Mouse (Mus musculus): ENCODE measurements around the gene Gm20479. TPM values are rescaled to one million over a fixed set of nuclear protein-coding genes. Genes with fewer than 3 reads are reported as not detected.

Gene Gm20479
- polyA plus RNA-seq, 1 experiment, result not detected

- peak; percentile 64 for DNase-seq (ENCODE audit: low read depth)
- TF ChIP-seq POLR2A (IDR thresholded peaks at IDR 0.05; ENCODE audit: borderline replicate concordance, extremely low read depth, insufficient read depth, insufficient read length, poor library complexity, severe bottlenecking) (no peak), CTCF (IDR thresholded peaks at IDR 0.05; ENCODE audit: borderline replicate concordance, extremely low read depth, insufficient read depth, insufficient read length) (peak; percentile 74)
Observed at GRCm38 (mm10) chr7:27384731-27385130, 27.5 kb upstream of the Gm20479 start.

DNA sequence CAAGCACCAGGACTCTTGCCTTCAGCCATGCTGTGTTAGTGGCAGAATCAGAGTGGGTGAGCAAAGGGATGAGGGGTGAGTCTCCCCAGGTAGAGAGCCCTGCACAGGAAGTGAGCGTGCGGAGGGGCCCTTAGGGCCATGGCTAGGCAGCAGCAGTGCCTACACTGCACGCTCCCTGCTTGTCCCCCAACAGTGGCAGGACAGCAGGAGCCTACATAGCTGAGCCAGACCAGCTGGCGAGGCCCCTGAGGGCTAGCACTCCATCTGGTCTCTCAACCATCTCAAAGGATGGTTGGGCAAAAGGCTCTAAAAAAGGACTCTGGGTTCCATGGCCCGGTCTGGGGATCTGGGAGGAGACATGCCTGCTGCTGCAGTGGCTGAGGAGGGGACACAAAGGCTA lies 26.9 kb upstream of the Gm20479 start:
- TF ChIP-seq CTCF (IDR thresholded peaks at IDR 0.05; ENCODE audit: borderline replicate concordance, extremely low read depth, insufficient read depth, insufficient read length) (no peak), POLR2A (IDR thresholded peaks at IDR 0.05; ENCODE audit: borderline replicate concordance, extremely low read depth, insufficient read depth, insufficient read length, poor library complexity, severe bottlenecking) (no peak)
- peak; percentile 39 for DNase-seq (ENCODE audit: low read depth)

GRCm38 (mm10) chr7:27383233-27383632 lies 26.0 kb upstream of the Gm20479 start:
- DNase-seq (ENCODE audit: low read depth), result no peak
- TF ChIP-seq POLR2A (IDR thresholded peaks at IDR 0.05; ENCODE audit: borderline replicate concordance, extremely low read depth, insufficient read depth, insufficient read length, poor library complexity, severe bottlenecking), result no peak
- no peak for TF ChIP-seq CTCF (IDR thresholded peaks at IDR 0.05; ENCODE audit: borderline replicate concordance, extremely low read depth, insufficient read depth, insufficient read length)

DNA sequence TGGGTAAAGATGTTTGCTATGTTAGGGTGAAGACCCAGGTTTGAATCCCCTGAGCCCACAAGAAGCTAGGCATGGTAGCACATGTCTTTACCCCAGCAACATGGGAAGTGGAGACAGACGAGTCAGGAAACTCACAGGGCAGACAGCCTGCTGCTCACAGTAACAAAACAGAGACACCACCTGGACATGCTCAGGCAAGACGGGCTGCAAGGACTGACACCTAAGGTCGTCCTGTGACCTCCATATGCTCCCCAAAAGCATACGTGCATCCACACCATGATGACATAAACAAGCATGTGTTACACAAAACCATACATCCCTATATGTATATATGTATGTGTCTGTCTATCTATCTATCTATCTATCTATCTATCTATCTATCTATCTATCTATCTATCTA lies 24.3 kb upstream of the Gm20479 start:
- TF ChIP-seq CTCF (IDR thresholded peaks at IDR 0.05; ENCODE audit: borderline replicate concordance, extremely low read depth, insufficient read depth, insufficient read length) (no peak), POLR2A (IDR thresholded peaks at IDR 0.05; ENCODE audit: borderline replicate concordance, extremely low read depth, insufficient read depth, insufficient read length, poor library complexity, severe bottlenecking) (no peak)
- no peak for DNase-seq (ENCODE audit: low read depth)

- TF ChIP-seq POLR2A (IDR thresholded peaks at IDR 0.05; ENCODE audit: borderline replicate concordance, extremely low read depth, insufficient read depth, insufficient read length, poor library complexity, severe bottlenecking) (no peak), CTCF (IDR thresholded peaks at IDR 0.05; ENCODE audit: borderline replicate concordance, extremely low read depth, insufficient read depth, insufficient read length) (no peak)
- no peak for DNase-seq (ENCODE audit: low read depth)
Observed at GRCm38 (mm10) chr7:27381009-27381408, 23.8 kb upstream of the Gm20479 start.

GRCm38 (mm10) chr7:27379836-27380235 lies 22.6 kb upstream of the Gm20479 start:
- no peak for DNase-seq (ENCODE audit: low read depth)
- TF ChIP-seq CTCF (IDR thresholded peaks at IDR 0.05; ENCODE audit: borderline replicate concordance, extremely low read depth, insufficient read depth, insufficient read length) (no peak), POLR2A (IDR thresholded peaks at IDR 0.05; ENCODE audit: borderline replicate concordance, extremely low read depth, insufficient read depth, insufficient read length, poor library complexity, severe bottlenecking) (no peak)

DNA sequence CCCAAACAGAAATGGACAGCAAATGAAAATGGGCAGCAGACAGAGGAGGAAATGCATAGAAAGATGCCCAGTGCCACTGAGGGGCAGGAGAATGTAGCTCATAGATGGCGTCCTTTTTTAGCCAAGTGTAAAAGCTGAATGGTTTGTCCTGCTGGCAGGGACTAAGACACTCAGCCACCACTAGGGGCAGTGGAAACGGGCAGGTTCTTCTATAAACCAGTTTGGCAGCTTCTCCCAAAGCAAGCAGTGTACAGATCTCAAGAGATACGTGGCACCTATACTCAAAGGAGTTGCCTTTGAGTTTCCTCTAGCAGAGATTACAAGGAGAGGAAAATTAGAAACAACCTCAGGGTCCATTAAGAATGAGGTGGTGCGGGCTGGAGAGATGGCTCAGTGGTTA lies 21.2 kb upstream of the Gm20479 start:
- DNase-seq (ENCODE audit: low read depth), result peak; percentile 74
- TF ChIP-seq CTCF (IDR thresholded peaks at IDR 0.05; ENCODE audit: borderline replicate concordance, extremely low read depth, insufficient read depth, insufficient read length) (peak; percentile 72), POLR2A (IDR thresholded peaks at IDR 0.05; ENCODE audit: borderline replicate concordance, extremely low read depth, insufficient read depth, insufficient read length, poor library complexity, severe bottlenecking) (no peak)

DNA sequence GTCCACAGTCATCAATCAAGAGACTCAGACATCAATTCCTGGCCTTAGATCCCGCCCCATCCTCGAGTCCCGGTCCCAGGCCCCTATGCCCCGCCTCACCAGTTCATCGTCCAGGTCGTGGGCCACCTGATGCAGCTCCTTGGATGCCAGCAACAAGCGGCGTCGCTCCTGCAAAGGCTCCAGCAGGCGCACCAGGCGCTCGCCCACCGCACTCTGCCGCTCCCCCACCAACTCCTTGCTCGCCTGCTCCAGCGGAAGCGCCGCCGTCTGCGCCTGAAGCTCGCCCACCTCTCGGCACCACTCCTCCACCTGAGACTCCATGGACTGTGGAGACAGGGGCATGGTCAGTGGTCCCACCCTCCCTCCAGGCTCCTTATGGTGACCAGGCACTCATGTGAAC lies 18.1 kb upstream of the Gm20479 start:
- TF ChIP-seq CTCF (IDR thresholded peaks at IDR 0.05; ENCODE audit: borderline replicate concordance, extremely low read depth, insufficient read depth, insufficient read length), result no peak
- TF ChIP-seq POLR2A (IDR thresholded peaks at IDR 0.05; ENCODE audit: borderline replicate concordance, extremely low read depth, insufficient read depth, insufficient read length, poor library complexity, severe bottlenecking), result no peak
- no peak for DNase-seq (ENCODE audit: low read depth)

- no peak for TF ChIP-seq CTCF (IDR thresholded peaks at IDR 0.05; ENCODE audit: borderline replicate concordance, extremely low read depth, insufficient read depth, insufficient read length)
- no peak for TF ChIP-seq POLR2A (IDR thresholded peaks at IDR 0.05; ENCODE audit: borderline replicate concordance, extremely low read depth, insufficient read depth, insufficient read length, poor library complexity, severe bottlenecking)
- no peak for DNase-seq (ENCODE audit: low read depth)
Observed at GRCm38 (mm10) chr7:27371715-27372462, 14.7 kb upstream of the Gm20479 start.

DNA sequence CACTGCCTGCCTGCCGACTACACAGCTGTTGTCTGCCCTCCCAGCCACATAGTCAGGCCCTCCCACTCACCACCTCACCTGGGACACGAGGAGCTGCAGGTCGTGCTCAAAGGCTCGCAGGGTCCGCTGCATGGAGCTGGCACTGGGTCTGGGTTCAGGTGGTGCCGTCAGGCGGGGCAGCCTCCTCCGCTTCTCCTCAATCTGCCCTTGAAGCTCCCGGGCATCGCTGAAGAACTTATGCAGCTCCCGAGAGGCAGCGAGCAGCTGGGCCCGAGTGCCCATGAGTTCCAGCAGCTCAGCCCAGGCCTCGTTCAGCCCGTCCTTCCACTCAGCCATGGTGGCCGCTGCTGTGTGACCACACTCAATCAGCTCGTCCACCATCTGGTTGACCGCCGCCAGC lies 11.9 kb upstream of the Gm20479 start:
- no peak for DNase-seq (ENCODE audit: low read depth)
- TF ChIP-seq POLR2A (IDR thresholded peaks at IDR 0.05; ENCODE audit: borderline replicate concordance, extremely low read depth, insufficient read depth, insufficient read length, poor library complexity, severe bottlenecking) (no peak), CTCF (IDR thresholded peaks at IDR 0.05; ENCODE audit: borderline replicate concordance, extremely low read depth, insufficient read depth, insufficient read length) (no peak)

- TF ChIP-seq POLR2A (IDR thresholded peaks at IDR 0.05; ENCODE audit: borderline replicate concordance, extremely low read depth, insufficient read depth, insufficient read length, poor library complexity, severe bottlenecking) (no peak), CTCF (IDR thresholded peaks at IDR 0.05; ENCODE audit: borderline replicate concordance, extremely low read depth, insufficient read depth, insufficient read length) (no peak)
- DNase-seq (ENCODE audit: low read depth), result no peak
Observed at GRCm38 (mm10) chr7:27367976-27368375, 10.8 kb upstream of the Gm20479 start.
